In genomic region chr3:35967366-35967921, GRCm38 (mm10) we compare ENCODE assay signal across 1 mouse cellular context.
TF ChIP-seq lines count a peak whose summit lies in the region.

No protein-coding gene starts in this region.

TF ChIP-seq in MEL, 35 proteins besides CTCF, POLR2A, EP300 and RAD21 (continued from another document):
- no peak for TF ChIP-seq UBTF (IDR thresholded peaks at IDR 0.05; ENCODE audit: borderline replicate concordance, insufficient read depth, low read depth, low read length)
- no peak for TF ChIP-seq ZC3H11A (IDR thresholded peaks at IDR 0.05; ENCODE audit: low read depth, low read length)
- TF ChIP-seq KAT2A (conservative IDR thresholded peaks at IDR 0.05; ENCODE audit: low read depth, low read length), result no peak
- no peak for TF ChIP-seq TAL1 (IDR thresholded peaks at IDR 0.05; ENCODE audit: low read length)
- no peak for TF ChIP-seq CHD2 (IDR thresholded peaks at IDR 0.05; ENCODE audit: low read length)
- TF ChIP-seq MAFK (IDR thresholded peaks at IDR 0.05; ENCODE audit: borderline replicate concordance, low read depth, low read length), result no peak
- no peak for TF ChIP-seq HCFC1 (IDR thresholded peaks at IDR 0.05; ENCODE audit: low read depth, low read length)
- TF ChIP-seq ELF1 (IDR thresholded peaks at IDR 0.05; ENCODE audit: low read depth, low read length), result no peak
- TF ChIP-seq TCF12 (IDR thresholded peaks at IDR 0.05; ENCODE audit: low read depth, low read length), result peak; percentile 62
TF ChIP-seq in MEL: peak in this region for 2.
